Mouse (Mus musculus) heart, embryonic 14.5 days (tissue): Measurements from ENCODE around the gene Tchp. TPM values are rescaled to one million over a fixed set of nuclear protein-coding genes. Genes with fewer than 3 reads are reported as not detected.
A peak's percentile ranks its signal among the peaks of the same experiment; 100 is the strongest.

ENCODE experiments used
- ATAC-seq: fragments of 200-750 bp; cut with Nextera tagmentation; 2 replicates; pipeline ENCODE4 v1.8.0; 2017; ENCODE audit warnings: low read depth, moderate TSS enrichment; ENCODE audit not compliant: insufficient number of reproducible peaks, insufficient read depth, low FRiP score
- H3K27ac ChIP-seq, 2 experiments: fragments of 200-500 bp in 1 of 2; fragments of 300-500 bp in 1 of 2; sonication (generic) in 1 of 2; replicated peaks in 1 of 2; 2 replicates each; pipeline ENCODE4 v1.5.1; 2012 to 2014; ENCODE audit warnings: low read depth in 2 of 2, low read length in 2 of 2, control low read depth in 1 of 2, mild to moderate bottlenecking in 1 of 2, mixed read lengths in 1 of 2; ENCODE audit not compliant: control insufficient read depth in 1 of 2, insufficient read depth in 1 of 2
- H3K27me3 ChIP-seq: fragments of 300-500 bp; sonication (generic); 2 replicates; pipeline ENCODE4 v1.6.1; 2014; ENCODE audit warnings: mild to moderate bottlenecking, low read length, control low read depth; ENCODE audit not compliant: control insufficient read depth, insufficient read depth
- H3K36me3 ChIP-seq: fragments of 300-500 bp; sonication (generic); 2 replicates; pipeline ENCODE4 v1.6.1; 2014; ENCODE audit warnings: mild to moderate bottlenecking, control low read depth, low read length, mixed read lengths; ENCODE audit not compliant: control insufficient read depth, insufficient read depth
- H3K4me1 ChIP-seq, 2 experiments: fragments of 200-500 bp in 1 of 2; fragments of 300-500 bp in 1 of 2; sonication (generic) in 1 of 2; 2 replicates each; pipeline ENCODE4 v1.6.1; 2012 to 2014; ENCODE audit warnings: low read length in 2 of 2, control low read depth in 1 of 2, mixed read lengths in 1 of 2; ENCODE audit not compliant: control insufficient read depth in 2 of 2, insufficient read depth in 2 of 2
- H3K4me2 ChIP-seq: fragments of 300-500 bp; sonication (generic); 2 replicates; pipeline ENCODE4 v1.6.1; 2014; ENCODE audit warnings: mild to moderate bottlenecking, low read length
- H3K4me3 ChIP-seq, 2 experiments: fragments of 200-500 bp in 1 of 2; fragments of 300-500 bp in 1 of 2; sonication (generic) in 1 of 2; 2 replicates each; pipeline ENCODE4 v1.5.1; 2012 to 2014; ENCODE audit warnings: low read length in 2 of 2, mild to moderate bottlenecking in 2 of 2, control low read depth in 1 of 2, low read depth in 1 of 2, moderate library complexity in 1 of 2; ENCODE audit not compliant: control insufficient read depth in 1 of 2, insufficient read depth in 1 of 2
- H3K9ac ChIP-seq: fragments of 300-500 bp; sonication (generic); 2 replicates; pipeline ENCODE4 v1.6.1; 2014; ENCODE audit warnings: mild to moderate bottlenecking, low read length
- H3K9me3 ChIP-seq: fragments of 300-500 bp; sonication (generic); 2 replicates; pipeline ENCODE4 v1.6.1; 2016; ENCODE audit warnings: low read length, control low read depth; ENCODE audit not compliant: control insufficient read depth
- WGBS: fragments of 180-500 bp; shearing (Covaris S2); extraction: QIAGEN DNeasy Blood & Tissue Kit; methylation state at CpG from one replicate; pipeline ENCODE4 v1.1.7; 2014; 5-methylcytosine and 5-hydroxymethylcytosine counted together
- polyA plus RNA-seq: library from polyadenylated mRNA; unstranded; fragments of >200 nt; fragmentation: Nextera tagmentation; extraction: Ambion mirVana; gene quantifications from 2 replicates; pipeline ENCODE4 v1.2.1, GENCODE M21; 2014

Tchp gene
- polyA plus RNA-seq, 1 experiment from 2014 or later: 6.8 TPM

GRCm38 (mm10) chr5:114730129-114730528 lies 22.6 kb downstream of the Tchp start:
- no peak for ATAC-seq
- no peak overlapping the region for H3K27ac ChIP-seq
- H3K9ac ChIP-seq: no peak overlapping the region
- H3K4me3 ChIP-seq: no peak overlapping the region
- H3K4me2 ChIP-seq: no peak overlapping the region
- H3K4me1 ChIP-seq: no peaks in the 10 kb centered on the region
- 77% methylated on average over 10 of the region's 10 CpGs for WGBS
- H3K27me3 ChIP-seq: no peaks in the 10 kb centered on the region
- no peaks in the 10 kb centered on the region for H3K9me3 ChIP-seq
- H3K36me3 ChIP-seq: peaks cover 80% of the 10 kb centered on the region

- WGBS: 61% methylated on average over 6 of the region's 6 CpGs
- H3K36me3 ChIP-seq: peaks cover 92% of the 10 kb centered on the region
- H3K27me3 ChIP-seq: no peaks in the 10 kb centered on the region
These were observed 23.9 kb downstream of the Tchp start for GRCm38 (mm10) chr5:114731498-114731897.

DNA sequence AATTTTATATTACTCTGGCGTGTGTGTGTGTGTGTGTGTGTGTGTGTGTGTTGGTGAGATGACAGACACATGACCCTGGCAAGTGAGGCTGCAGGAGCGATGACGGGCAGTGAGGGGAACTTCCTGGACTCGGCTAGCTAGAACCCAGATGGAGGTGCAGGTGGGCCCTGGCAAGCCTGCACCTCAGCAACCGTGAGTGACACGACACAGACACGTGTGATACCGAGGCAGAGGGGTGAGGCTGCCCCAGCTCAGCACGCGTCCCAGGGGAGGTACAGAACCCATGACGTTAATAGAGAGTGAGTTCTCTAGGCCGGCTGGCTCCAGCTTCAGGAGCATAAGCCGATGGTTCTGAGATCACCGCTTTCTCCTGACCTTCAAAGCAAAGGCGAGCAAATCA lies 24.4 kb downstream of the Tchp start:
- ATAC-seq: no peak
- Histone ChIP-seq H3K27me3 (no peaks in the 10 kb centered on the region), H3K9ac (no peak overlapping the region), H3K36me3 (peaks cover 96% of the 10 kb centered on the region), H3K9me3 (no peaks in the 10 kb centered on the region), H3K4me2 (no peak overlapping the region), H3K4me1 (no peaks in the 10 kb centered on the region), H3K4me3 (no peak overlapping the region), H3K27ac (no peak overlapping the region)
- 88% methylated on average over 15 of the region's 15 CpGs for WGBS

More at GRCm38 (mm10) chr5:114731498-114731897, 23.9 kb downstream of the Tchp start:
- Histone ChIP-seq H3K4me2 (no peak overlapping the region), H3K4me3 (no peak overlapping the region), H3K9me3 (no peaks in the 10 kb centered on the region), H3K9ac (no peak overlapping the region), H3K4me1 (no peaks in the 10 kb centered on the region), H3K27ac (no peak overlapping the region)
- ATAC-seq: no peak

DNA sequence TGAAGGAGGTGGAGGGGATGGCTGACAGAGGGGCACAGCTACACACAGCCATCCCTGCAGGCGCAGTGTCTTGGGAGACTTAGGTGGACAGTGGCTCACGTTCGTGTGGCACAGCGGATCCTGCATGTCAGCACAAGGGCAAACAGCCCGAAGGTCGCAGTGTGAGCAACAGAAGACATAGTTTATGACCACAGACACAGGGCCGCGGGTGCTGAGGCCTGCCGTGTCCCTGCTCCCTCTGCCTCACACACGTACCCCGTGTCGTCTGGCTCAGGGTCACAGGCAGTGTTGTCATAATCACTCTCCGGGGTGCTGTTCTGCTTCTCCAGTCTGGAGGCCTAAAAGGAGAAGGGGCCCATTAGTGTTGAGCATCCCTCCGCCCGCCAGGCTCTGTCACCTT lies 26.0 kb downstream of the Tchp start:
- no peak for ATAC-seq
- H3K4me3 ChIP-seq: no peak overlapping the region
- no peak overlapping the region for H3K4me2 ChIP-seq
- WGBS: 96% methylated on average over 15 of the region's 15 CpGs
- H3K9me3 ChIP-seq: no peaks in the 10 kb centered on the region
- H3K4me1 ChIP-seq: peaks cover 2 to 13% of the 10 kb centered on the region in 2 experiments; a peak in 3 of 4 replicates
- H3K27me3 ChIP-seq: no peaks in the 10 kb centered on the region
- H3K9ac ChIP-seq: no peak overlapping the region
- no peak overlapping the region for H3K27ac ChIP-seq
- peaks cover 97% of the 10 kb centered on the region for H3K36me3 ChIP-seq

DNA sequence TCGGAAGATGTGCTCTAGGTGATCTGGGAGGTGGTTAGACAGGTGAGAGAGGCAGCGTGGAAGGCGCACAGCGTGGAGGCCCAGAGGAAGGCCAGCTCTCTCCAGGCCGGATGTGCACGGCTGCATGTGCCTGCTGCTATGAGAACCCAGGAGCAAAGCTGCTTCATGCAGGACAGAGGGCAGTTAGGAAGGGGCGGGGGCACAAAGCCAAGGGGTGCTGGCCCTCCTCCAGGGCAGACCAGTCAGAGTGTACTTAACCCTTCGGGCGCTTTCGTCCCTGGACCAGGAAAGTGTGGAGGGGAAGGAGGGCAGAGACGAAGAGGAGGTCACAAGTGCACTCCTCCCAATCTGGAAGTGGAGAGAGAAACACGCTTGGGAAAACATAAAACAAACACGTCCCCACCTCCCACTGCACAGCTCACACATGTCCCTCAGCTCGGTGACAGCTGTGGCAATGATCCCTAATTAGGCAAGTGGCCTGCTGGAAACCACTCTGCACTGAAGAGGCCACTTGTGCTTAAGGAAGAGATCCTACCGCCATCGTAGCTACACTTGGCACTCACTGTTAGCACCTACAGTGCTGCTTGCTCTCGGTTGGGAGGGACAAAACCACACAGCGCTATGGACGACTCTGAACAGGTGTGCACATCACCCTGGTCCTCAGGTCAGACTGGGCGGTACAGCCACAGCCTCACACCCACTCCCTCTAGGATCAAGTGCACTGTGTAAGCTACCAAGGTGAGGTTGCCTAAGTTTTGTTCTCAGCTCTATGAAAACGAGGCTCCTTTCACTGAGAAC lies 29.7 kb downstream of the Tchp start:
- peaks cover 92% of the 10 kb centered on the region for H3K36me3 ChIP-seq
- no peak overlapping the region for H3K27ac ChIP-seq

GRCm38 (mm10) chr5:114738707-114739241 lies 31.2 kb downstream of the Tchp start:
- H3K36me3 ChIP-seq: peaks cover 92% of the 10 kb centered on the region
- no peak overlapping the region for H3K4me3 ChIP-seq
- WGBS: 74% methylated on average over 12 of the region's 12 CpGs
- no peak overlapping the region for H3K9ac ChIP-seq
- no peaks in the 10 kb centered on the region for H3K27me3 ChIP-seq
- peak; percentile 22 for ATAC-seq
- no peak overlapping the region for H3K4me2 ChIP-seq
- H3K27ac ChIP-seq: peak overlapping the region; percentile 51 to 70; a peak in 3 of 4 replicates
- H3K9me3 ChIP-seq: no peaks in the 10 kb centered on the region
- H3K4me1 ChIP-seq: peaks cover 16 to 31% of the 10 kb centered on the region in 2 experiments

More for the DNA sequence above, 29.7 kb downstream of the Tchp start:
- WGBS: 71% methylated on average over 21 of the region's 21 CpGs
- peaks cover 9 to 25% of the 10 kb centered on the region in 2 experiments for H3K4me1 ChIP-seq
- H3K4me2 ChIP-seq: no peak overlapping the region
- H3K9ac ChIP-seq: no peak overlapping the region
- H3K4me3 ChIP-seq: no peak overlapping the region
- ATAC-seq: no peak
- no peaks in the 10 kb centered on the region for H3K9me3 ChIP-seq
- H3K27me3 ChIP-seq: no peaks in the 10 kb centered on the region

GRCm38 (mm10) chr5:114740595-114740994 lies 33.0 kb downstream of the Tchp start:
- Histone ChIP-seq H3K9me3 (no peaks in the 10 kb centered on the region), H3K27ac (peak overlapping the region; percentile 5 to 50; a peak in 2 of 4 replicates), H3K9ac (peak overlapping the region; percentile 25; the same call in 1 of the 2 replicates), H3K4me3 (no peak overlapping the region), H3K4me1 (peaks cover 20 to 36% of the 10 kb centered on the region in 2 experiments), H3K27me3 (no peaks in the 10 kb centered on the region), H3K4me2 (no peak overlapping the region), H3K36me3 (peaks cover 94% of the 10 kb centered on the region)
- ATAC-seq: no peak
- WGBS: 20% methylated on average over 4 of the region's 4 CpGs
